ENCODE assay signal across 7 mouse cellular contexts in genomic region chrX:162427698-162428097, GRCm38 (mm10).
"Had no signal": no experiment of that assay in that cellular context is flagged by ENCODE, and none has a peak within 500 bp of the region (broad histone marks: within the 10 kb centered on the region; RNA-seq: fewer than 3 reads in every experiment).

No protein-coding gene starts in this region.

- DNase-seq: kidney, postnatal 10 days; kidney, postnatal 4 days; left cerebral cortex, postnatal 4 days; lung, adult 18-20 months; lung, postnatal 36 days; right cerebral cortex, adult 18-20 months had no signal

- ATAC-seq: midbrain, embryonic 13.5 days had no signal
